Mouse (Mus musculus): ENCODE data around the gene Syt3.

Gene Syt3

DNA sequence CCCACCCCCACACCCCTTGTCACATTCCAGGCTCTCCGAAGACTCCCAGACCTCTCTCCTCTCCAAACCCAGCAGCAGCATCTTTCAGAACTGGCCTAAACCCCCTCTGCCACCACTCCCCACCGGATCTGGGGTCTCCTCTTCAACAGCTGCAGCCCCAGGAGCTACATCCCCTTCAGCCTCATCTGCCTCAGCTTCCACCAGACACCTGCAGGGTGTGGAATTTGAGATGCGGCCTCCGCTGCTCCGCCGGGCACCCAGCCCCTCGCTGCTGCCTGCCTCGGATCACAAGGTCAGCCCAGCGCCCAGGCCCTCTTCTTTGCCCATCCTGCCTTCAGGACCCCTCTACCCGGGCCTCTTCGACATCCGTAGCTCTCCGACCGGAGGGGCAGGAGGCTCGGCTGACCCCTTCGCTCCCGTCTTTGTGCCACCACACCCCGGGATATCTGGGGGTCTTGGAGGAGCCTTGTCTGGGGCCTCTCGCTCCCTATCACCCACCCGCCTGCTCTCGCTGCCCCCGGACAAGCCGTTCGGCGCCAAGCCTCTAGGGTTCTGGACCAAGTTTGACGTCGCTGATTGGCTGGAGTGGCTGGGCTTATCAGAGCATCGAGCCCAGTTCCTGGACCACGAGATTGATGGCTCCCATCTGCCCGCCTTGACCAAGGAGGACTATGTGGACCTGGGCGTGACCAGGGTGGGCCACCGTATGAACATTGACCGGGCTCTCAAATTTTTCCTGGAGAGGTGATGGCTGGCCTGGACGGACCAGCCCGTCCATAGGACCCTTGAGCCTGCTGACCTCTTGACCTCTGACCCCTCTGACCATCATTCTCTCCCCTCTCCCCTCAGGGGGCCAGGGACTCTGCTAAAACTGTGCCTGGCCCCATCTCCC is 27.1 kb upstream of the Syt3 start:
- DNase-seq (ENCODE audit: low spot score in 2 of 2), result no peak

DNA sequence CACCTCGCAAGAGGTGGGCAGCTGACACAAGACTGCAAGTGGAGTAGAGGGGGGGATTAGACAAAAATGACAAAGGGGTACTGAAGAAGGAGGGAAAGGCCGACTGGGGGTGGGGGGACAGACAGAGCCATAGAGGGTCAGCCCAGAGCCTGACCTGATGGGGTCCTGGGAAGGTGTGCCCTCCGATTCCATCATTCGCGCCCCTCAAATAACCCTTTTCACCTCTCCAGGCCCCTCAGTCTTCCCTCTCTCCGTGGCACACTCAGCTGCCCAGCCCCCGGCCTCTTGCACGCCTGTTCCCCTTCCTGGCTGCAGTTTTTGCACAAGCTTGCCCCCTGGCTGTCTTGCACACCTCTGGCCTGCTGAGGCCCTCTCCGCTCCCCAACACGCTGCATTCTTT is 26.4 kb upstream of the Syt3 start:
- DNase-seq (ENCODE audit: low spot score in 2 of 2), result no peak

DNA sequence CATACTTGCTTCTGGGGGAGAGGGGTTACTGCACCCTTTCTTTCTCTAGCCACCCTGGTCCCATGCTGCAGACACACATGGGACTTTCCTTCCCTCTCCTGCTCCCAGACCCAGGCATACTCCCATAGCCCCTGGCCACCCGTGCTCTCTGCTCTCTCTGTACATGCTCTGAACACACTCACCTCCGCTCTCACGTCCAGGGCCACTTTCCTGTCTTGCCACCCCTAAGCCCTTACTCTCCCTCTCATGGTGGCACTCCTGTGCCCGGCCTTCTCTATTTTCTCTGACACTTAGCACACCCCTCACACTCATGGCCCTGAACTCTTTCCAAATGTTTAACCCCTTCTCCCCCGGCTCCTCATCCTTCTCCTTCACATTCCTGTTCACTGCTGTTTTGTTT is 25.9 kb upstream of the Syt3 start:
- no peak for DNase-seq (ENCODE audit: low spot score in 2 of 2)

DNA sequence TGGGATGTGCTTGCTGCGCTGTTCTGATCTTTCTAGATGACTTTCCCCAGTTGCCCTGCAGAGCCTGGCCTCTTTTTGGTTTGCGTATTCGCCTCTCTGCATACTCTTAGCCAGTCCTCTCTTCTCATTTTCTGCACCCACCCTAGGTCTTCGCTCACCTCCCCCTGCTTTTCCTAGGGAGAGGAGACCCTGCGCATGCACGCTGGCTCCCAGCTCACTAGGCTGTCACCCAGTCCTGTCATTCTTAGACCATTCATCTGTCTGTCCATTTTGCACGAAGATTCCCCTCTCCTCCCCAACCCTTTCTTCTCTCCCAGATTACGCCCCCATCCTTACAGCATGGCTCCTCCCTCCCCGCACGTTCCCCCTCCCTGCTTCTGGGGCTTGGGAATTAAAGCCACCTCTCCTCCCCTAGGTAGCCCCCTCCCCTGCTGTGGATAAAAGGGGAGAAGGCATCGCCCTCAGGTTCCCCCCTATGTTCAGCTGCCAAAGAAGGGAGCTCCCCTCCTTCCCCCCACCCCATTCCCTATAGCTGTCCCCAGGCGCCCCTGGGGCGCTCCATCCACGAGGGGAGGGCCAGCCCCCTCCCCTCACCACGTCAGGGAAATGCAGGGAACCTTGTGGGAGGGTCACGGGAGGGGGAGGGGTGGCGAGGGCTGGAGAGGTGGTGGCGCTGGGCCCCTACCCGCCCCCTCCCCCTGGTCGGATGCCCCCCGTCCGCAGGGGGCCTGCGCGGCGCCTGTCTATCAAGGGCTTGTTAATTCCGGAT is 24.8 kb upstream of the Syt3 start:
- DNase-seq (ENCODE audit: low spot score in 2 of 2), result no peak

DNA sequence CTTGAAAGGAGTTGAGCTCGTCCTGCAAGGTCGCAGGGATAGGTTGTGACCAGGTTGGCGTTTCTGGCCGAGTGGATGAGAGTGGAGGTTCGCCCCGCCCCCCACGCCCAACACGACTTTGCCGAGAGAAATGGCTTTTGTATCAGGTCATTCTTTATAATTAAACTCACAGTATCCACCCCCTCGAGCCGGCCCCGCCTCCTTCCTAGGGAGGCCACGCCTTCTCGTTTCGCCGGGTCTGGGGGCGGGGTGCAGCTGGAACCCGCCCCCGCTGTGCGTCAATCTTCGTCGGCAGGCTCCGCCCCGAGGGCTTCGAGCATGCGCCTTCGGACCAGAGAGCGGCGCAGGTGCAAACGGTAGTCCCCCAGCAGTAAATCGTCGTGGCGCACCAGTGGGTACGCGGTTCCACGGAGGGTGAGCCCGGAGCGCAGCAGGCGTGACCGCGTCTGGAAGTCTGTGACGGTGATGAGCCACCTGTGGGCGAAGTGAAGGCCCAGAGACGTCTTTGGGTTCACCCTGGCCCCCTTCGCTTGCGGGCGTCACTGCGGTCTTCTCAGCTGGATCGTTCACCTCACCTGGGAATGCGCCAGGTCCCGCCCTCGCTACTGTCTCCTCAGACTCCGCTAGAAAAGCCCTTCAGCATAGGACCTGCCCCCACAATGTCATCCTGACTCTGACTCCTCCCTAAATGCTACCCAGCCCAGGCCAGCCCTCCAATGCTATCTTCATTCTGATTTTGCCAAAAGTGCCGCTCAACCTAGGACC is 23.8 kb upstream of the Syt3 start:
- peak; percentile 96 for DNase-seq (ENCODE audit: low spot score in 2 of 2)

DNA sequence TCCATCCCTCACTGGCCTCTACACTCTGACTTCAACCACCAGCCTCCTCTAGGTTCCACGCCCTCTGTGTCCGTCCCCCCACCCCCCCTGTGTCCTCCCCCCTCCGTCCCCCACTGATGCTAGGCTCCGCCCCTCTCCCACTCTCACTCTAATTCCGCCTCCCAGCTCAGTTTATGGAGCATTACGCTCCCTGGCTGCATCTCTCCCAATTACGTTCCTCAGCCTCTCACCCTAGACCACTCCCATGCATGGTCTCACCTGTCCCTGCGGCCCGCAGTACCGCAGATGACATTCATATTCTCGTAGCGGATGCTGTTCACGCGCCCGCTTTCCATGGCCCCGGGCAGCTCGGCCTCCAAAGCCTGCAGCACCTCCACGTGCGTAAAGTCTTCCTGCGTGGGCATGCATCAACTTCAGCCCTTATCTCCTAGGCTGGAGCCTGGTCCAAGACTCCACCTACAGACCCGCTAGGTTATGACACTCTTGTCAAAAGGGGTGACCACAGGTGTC is 23.1 kb upstream of the Syt3 start:
- DNase-seq (ENCODE audit: low spot score in 2 of 2), result no peak

DNA sequence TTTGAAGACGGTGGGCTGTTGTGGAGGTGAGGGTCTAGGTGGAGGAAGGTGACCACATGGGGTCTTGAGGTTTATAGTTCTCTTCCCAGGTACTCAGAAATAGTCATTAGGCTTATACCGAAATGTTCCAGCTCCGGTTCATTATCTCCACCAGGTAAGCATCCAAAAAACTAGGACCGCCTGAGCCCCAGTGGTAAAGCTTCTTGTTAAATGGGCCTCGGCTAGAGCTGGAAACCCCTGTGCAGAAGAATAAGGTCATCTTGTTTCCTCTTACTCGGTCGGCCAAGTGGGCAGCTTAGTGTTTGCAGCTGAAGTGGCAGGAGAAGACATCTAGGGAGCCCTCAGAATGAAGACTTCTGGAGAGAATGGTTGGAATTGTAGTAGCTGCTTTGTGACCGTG is 11.2 kb upstream of the Syt3 start:
- DNase-seq (ENCODE audit: low spot score in 2 of 2), result no peak

DNA sequence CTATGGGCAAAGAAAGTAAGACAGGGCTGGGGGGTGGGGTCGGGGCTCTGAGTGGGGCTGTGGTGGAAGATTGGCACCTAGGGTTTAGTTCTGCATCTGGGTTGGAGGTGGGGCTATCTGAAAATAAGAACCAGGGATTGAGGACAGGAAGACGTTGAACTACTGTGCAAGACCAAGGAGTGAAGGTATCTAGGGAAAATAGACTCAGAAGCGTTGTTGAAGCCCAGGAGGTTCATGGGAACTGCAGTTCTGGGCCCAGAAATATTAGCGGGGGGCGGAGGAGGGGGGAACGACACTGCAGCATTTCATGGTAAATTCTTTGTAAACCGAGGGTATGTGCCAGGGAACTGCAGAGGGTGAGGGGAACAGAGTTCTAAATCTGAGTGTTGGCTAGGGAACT is 10.4 kb upstream of the Syt3 start:
- DNase-seq (ENCODE audit: low spot score in 2 of 2), result no peak

DNA sequence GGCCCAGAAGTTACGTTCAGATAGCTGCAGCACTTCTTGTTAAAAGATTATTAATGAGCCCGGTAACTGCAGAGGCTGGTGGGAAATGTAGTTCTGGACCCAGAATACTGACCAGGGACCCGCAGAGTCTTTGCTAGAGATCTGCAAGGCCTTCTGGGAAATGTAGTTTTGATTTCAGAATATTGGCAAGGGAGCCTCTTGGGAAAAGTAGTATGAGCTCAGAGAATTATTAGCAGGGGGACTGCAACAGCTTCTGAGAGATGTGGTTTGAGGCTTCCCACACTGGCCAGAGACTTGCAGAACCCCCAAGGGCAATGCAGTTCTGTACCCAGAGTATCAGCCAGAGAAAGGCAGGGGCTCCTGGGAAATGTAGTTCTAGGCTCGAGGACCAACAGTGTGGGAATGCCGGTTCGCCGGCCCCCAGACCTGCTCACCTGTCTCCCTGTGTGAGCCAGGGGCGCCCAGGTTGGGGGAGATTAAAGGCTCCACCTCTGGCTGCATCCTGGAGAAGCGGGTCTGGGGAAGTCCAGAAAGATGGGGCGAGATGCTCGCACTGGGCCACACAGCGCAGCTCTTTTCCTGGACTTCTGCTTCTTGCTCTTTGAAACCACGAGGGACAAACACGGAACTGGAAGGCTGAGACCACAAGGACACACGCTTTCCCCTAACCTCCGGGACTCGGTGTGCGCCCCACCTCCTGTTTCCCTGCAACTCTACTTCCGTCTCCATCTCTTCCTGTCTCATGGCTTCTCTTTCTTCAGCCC is 9.8 kb upstream of the Syt3 start:
- peak; percentile 82 to 94 for DNase-seq (ENCODE audit: low spot score in 2 of 2)

DNA sequence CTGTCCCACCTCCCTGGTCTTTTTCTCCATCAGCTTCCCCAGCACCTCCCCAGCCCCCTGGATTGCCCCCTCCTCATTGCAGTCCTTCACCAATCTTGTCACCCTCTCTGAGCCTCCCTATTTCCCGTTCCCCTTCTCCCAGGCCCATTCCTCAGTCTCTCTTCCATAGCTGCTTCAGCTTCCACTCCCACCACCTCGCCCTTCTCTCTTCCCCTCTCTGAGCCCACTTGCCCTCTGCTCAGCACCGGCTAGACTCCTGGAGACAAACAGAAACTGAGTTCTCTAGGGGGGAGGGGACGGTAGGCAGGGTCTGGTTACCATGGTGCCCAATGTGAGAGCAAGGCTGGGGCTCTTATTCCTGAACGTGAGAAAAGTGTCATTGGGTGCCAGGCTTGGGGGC is 9.1 kb upstream of the Syt3 start:
- no peak for DNase-seq (ENCODE audit: low spot score in 2 of 2)

DNA sequence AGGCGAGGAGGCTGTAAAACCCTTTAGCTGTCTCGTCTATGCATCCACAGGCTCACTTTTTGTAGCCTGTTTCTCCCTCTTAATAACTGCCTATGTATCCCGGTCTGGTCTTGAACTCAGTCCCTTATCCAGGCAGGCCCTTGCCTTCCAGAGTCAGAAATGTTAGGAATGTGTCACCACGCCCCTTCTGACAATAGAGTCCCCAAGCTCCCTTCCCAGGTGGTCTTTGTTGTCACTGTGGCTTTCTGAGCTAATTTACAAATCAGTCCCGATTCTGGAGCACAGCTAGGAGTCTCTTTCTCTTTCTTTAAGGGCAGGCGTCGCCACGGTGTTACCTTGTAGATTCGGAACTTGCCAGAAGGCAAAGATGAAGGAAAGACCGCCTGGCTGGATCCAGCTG is 8.7 kb upstream of the Syt3 start:
- no peak for DNase-seq (ENCODE audit: low spot score in 2 of 2)

DNA sequence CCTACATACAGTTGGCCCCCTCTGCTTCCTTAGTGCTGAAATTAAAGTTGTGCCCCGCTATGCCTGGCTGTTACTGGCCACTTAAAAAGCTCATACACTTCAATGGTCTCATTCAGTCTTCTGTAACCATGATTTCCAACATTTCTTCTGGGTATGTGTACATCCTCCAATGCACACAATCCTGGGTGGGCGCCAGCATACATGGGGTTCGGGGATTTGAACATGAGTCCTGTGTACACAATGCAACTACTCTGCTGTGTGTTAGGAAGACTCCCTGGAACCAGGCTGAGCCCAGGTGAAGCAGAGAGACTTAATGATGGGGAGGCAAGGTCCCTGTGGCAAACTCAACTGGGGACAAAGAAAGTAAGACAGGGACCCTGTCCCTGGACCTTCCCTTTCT is 8.1 kb upstream of the Syt3 start:
- no peak for DNase-seq (ENCODE audit: low spot score in 2 of 2)

DNA sequence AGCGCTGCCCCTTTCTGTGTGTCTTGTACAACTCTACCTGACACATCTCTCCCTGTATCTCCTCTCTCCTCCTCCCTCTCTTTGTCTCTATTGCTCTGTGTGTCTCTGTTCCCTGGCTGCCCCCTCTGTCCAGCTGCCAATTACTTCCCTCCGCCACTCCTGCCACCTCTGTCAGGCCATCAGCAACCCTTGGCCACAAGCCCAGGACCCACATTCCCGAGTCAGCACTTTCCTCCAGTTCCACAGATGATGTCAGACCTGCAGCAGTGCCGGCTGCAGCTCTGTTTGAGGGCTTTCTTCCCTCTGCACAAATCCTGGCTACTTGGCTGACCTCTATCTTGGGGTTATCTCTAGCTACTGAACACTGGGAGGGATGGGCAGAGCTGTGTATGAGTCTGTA is 5.6 kb upstream of the Syt3 start:
- no peak for DNase-seq (ENCODE audit: low spot score in 2 of 2)

DNA sequence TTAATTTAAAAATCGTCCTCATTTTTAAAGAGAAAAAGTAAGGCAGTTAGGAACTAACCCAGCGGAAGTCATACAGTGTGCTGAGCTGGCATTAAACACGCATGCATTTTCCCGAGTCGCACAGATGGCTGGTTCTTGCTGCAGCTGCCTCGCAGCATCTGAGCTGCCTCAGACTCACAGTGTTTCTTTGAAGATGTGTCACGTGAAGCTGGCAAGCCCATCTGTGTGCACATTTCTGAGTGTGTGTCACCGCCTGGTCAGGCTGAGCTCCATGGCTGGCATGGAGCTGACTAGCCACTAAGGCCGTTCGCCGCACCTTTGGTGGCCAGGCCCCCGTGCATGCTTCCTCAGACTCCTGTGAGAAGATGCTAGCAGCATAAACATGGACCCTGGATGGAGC is 1.4 kb upstream of the Syt3 start:
- DNase-seq (ENCODE audit: low spot score in 2 of 2), result peak; percentile 86 to 89

DNA sequence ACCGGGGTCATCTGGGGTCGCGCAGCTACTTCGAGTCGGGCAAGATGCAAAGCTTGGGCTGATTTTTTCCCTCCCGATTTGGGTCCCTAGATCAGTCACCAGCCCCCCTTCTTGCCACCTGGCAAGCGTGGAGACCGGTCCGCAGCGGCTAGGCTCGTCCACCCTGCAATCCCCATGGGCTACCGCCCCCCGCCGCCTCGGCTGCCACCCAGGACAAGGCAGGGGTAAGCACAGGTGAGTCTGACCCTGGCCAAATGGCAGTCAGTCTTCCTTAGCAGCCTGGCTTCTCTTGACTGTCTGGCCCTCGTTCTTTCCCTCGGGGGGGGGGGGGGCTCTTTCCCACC is 786 bp downstream of the Syt3 start:
- DNase-seq (ENCODE audit: low spot score in 2 of 2), result no peak

DNA sequence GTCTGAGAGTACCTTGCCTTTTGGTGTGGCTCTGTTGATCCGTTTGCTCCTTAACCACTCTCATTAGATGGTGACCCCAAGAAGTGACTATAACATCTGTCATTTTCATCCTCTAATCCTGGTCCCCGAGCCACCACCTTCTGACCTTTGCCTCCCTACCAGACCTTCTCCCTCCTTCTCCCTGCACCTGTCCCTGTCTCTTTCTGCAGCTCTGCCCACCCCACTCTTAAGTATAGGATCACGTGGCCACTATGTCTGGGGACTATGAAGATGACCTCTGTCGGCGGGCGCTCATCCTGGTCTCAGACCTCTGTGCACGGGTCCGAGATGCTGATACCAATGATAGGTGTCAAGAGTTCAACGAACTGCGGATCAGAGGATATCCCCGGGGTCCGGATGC is 1.8 kb downstream of the Syt3 start, which contains the start of gene 1700008O03Rik:
TSS of gene 1700008O03Rik (minus strand) at position 101 of the 400 bp plus-strand sequence.
- DNase-seq (ENCODE audit: low spot score in 2 of 2), result no peak

DNA sequence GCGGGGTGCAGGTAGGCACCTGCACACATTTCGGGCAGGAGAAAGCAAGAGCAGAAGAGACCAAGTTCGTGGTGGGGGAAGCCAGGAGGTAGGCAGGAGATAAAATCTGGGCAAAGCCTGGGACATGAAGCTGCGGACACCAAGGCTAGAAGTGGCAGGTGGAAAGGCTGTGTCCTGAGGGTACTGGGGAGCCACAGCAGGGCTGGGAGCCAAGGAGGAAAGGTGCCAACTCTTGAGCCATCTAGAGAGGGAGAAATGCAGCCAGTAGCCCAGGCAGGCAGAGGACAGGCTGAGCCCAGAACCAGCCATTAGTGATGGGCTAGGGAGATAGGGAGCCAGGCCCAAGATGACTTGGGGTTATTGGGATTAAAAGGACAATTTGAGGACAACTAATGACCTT is 7.9 kb downstream of the Syt3 start:
- no peak for DNase-seq (ENCODE audit: low spot score in 2 of 2)

DNA sequence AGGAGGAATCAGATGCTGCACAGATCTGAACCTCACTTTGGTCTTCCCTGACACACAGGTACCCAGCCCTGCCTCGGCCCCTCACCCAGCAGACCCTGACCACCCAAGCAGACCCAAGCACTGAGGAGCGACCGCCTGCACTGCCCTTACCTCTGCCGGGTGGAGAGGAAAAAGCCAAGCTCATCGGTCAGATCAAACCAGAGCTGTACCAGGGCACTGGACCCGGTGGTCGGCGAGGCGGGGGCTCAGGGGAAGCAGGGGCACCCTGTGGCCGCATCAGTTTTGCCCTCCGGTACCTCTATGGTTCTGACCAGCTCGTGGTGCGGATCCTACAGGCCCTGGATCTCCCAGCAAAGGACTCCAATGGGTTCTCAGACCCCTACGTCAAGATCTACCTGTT is 8.4 kb downstream of the Syt3 start:
- DNase-seq (ENCODE audit: low spot score in 2 of 2), result no peak

DNA sequence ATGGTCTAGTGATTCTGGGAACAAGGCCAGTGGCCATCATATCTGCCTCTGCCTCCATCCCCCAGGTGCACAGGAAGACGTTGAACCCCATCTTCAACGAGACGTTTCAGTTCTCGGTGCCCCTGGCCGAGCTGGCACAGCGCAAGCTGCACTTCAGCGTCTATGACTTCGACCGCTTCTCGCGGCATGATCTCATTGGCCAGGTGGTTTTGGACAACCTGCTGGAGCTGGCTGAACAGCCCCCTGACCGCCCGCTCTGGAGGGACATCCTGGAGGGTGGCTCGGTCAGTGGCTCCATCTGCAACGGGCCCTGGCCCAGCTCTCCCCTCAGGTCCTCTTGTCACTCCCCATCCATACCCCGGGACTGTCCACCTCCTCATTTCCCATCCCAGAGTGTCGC is 9.4 kb downstream of the Syt3 start:
- DNase-seq (ENCODE audit: low spot score in 2 of 2), result no peak

DNA sequence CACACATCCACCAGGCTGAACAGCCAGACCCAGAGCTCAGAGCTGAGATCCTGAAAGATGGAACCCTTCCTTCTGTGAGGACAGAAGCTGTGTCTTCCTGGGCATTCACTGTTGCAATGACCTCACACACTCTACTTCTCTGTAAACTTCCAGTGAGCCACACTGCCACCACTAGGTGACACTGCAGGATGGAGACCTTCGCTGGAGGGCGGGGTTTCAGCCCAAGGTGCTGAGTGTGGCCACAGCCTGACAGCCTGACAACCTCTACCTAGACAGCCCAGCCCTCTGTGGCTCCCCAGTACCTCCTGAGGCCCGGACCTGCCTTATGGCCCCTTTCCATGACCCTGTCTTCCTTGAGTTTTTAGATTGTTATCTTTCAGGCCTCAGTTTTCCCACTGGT is 14.7 kb downstream of the Syt3 start:
- DNase-seq (ENCODE audit: low spot score in 2 of 2), result no peak

DNA sequence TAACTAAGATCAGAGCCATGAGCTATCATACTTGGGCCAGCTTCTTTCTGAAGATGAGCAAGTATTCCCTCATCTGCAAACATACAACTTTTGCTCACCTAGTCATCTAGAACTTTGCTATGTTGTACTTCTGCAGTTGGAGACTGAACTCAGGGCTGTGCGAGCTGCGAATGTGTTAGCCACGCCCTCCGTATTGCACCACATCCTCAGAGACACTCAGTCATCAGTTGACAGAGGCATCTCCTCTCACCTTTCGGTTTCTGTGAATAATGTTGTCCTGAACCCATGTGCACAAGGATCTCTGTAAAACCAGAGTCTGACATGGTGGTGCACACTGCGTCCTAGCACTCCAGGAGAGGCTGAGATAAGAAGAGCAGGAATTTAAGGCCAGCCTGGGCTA is 17.8 kb downstream of the Syt3 start:
- no peak for DNase-seq (ENCODE audit: low spot score in 2 of 2)
